Mouse (Mus musculus): ENCODE data around the gene Ywhah.
"Not testable (repeated sequence)": the region's sequence is repeated elsewhere in the genome, so short reads cannot be mapped to it uniquely, and the experiment has no call there.

Ywhah gene

GRCm38 (mm10) chr5:33011132-33012106, 7.2 kb upstream of the Ywhah start:
- no peak for DNase-seq (ENCODE audit: extremely low read depth, low read depth)

- DNase-seq (ENCODE audit: extremely low read depth, low read depth) = no peak
Measured at GRCm38 (mm10) chr5:33014096-33014495, 4.5 kb upstream of the Ywhah start.

- DNase-seq (ENCODE audit: extremely low read depth, low read depth) = no peak
Measured at GRCm38 (mm10) chr5:33015579-33015978, 3.0 kb upstream of the Ywhah start.

GRCm38 (mm10) chr5:33018189-33018560, 441 bp upstream of the Ywhah start:
- DNase-seq (ENCODE audit: extremely low read depth, low read depth) = peak; percentile 59

DNA sequence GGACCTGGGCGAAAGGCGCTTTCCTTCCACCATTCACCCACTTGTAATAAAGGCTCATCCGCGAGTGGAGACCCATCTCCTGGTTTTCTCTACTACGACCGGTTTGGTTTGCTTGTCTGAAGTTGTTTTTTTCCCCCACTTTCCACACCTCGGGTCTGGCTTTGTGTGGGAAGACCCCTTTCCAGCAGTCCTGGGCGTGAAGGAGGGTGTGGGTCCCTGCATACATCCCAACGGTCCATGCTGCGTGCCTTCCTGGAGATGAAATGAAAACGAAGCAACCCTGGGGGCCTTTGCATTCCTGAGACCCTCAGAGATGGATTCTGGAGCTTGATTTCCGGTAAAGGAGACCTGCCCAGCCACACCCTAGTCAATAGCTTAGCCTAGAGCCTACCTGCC, 808 bp downstream of the Ywhah start:
- DNase-seq (ENCODE audit: extremely low read depth, low read depth) = peak; percentile 38

DNA sequence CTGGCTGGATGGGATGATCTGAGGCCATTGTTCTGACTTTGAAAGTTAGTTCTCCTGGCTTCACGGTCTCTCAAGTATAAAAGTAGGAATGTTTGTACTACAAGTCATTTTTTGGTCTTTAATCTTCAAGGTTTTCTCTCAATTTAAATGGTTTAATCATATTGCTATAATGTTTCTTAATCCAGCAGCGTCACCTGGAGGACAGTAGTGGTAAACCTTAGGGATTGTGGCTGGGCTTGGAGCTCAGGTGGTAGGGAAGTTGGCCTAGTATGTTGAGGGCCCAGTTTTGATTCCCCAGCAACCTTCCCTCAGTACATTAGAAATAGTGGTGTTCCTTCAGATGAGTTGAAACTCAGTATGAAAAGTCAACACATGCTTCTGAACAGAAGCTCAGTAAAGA, 3.0 kb downstream of the Ywhah start:
- no peak for DNase-seq (ENCODE audit: extremely low read depth, low read depth)

- no peak for DNase-seq (ENCODE audit: extremely low read depth, low read depth)
Measured at GRCm38 (mm10) chr5:33023337-33023736, 4.7 kb downstream of the Ywhah start.

- no peak for DNase-seq (ENCODE audit: extremely low read depth, low read depth)
Measured at GRCm38 (mm10) chr5:33024474-33024873, 5.9 kb downstream of the Ywhah start.

DNA sequence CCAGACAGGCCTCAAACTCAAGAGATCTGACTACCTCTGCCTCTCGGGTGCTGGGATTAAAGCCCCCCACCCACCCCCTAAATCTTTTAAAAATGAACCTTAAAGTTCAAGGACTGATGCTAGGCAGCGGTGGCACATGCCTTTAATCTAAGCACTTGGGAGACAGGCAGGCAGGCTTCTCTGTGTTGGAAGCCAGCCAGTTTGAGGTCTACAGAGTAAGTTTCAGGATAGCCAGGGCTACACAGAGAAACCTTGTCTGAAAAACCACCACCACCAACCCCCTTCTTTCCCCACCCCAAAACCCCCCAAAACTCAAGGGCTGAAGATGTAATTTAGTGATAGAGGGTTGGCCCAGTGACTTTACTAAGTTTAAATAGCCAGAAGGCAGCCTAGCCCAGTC, 10.0 kb downstream of the Ywhah start:
- no peak for DNase-seq (ENCODE audit: extremely low read depth, low read depth)

DNA sequence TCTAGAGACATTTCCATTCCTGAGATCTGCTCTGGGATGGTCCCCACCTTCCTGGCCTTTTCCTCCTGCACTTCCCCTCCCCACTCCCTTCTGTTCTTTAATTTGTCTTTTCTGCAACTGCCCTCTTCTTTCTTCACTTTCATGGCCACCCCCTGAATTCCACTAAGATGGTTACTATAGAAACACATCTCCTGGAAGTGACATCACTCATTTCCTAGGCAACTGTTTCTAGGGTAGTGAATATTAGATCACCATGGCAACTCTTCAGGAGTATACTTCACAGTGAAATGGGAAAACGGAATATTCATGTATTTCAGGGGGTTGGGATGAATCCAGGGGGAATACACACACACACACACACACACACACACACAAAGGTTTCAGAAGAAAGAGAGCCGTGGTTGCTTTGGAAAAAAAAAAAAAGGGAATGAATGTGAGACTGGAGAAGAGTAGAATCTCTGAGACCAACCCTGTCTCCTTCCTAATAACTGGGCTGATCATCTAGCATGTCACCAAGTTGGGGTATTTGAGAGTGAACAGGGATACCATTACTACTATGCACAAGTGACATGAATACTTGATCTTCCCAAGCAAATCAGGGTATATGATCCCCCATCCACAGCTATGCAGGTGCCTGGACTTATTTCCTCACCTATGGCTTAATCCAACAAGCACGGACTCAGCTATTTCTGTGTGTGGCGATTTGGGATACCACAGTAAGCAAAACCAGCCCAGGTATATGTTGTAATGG, 12.0 kb downstream of the Ywhah start:
- DNase-seq (ENCODE audit: extremely low read depth, low read depth) = no peak

- DNase-seq (ENCODE audit: extremely low read depth, low read depth) = no peak
Measured at GRCm38 (mm10) chr5:33032036-33032773, 13.6 kb downstream of the Ywhah start.

DNA sequence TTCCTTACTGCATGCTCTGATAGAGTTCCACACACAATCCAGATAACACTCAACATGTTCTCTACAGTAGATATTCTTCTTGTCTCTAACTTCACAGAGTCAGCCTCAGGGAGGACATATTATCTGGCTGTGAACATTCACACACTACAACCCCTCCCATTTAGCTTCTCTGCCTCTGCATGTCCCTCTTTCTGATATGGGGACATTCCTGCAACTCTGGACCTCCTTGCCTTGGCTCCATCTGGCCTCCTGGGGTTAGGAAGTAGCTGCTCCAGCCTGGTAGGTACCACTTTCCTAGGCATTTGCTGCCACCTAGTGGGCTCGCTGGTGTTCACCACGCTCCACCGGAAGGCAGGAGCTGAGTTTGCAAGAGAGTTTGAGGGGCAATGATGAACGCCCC, 14.5 kb downstream of the Ywhah start:
- DNase-seq (ENCODE audit: extremely low read depth, low read depth) = peak; percentile 78

DNA sequence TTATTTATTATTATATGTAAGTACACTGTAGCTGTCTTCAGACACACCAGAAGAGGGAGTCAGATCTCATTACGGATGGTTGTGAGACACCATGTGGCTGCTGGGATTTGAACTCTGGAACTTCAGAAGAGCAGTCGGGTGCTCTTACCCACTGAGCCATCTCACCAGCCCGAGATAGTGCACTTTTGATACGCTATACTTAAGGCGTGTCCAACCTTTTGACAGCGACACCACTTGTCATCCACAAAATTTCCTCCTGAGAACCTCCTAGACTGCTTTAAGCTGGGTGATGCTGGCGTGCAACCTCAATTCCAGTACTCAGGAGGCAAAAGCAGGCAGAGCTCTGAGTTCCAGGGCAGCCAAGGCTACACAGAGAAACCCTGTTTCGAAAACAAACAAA, 15.0 kb downstream of the Ywhah start:
- DNase-seq (ENCODE audit: extremely low read depth, low read depth) = not testable (repeated sequence)

DNA sequence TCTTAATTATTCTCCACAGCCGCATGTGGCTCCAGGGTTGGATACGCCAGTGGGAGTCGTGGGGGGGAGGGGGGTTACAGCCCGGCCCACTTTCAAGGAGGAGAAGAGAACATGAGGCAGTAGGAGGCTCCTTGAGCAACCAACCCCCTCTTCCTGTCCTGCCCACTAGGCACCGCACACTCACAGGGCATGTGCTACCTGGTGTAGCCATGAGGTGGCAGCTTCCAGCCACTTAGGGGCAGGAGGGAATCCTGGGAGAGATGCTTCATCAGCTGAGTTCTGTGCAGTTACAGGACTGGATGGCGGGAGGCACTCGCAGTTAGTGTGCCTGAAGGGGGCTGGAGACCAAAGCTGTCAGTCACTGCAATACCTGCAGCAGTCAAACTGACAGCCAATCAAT, 15.5 kb downstream of the Ywhah start:
- no peak for DNase-seq (ENCODE audit: extremely low read depth, low read depth)

DNA sequence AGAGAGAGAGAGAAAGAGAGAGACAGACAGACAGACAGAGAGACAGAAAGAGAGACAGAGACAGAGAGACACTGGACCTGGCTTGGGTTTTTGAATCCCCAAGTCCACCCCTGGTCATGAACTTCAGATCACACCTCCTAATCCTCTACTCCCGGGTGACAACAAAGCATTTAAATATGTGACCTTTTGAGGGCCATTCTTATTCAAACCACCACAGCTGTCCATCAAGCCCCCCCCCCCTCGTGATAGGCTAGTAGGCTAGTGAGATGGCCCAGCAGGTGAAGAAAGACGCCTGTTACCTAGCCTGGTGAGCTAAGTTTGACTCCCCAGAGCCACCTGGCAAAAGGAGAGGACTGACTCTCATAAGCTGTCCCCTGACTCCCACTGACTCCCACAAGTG, 16.3 kb downstream of the Ywhah start:
- no peak for DNase-seq (ENCODE audit: extremely low read depth, low read depth)

- DNase-seq (ENCODE audit: extremely low read depth, low read depth) = peak; percentile 36
Measured at GRCm38 (mm10) chr5:33038656-33039509, 20.3 kb downstream of the Ywhah start.

- DNase-seq (ENCODE audit: extremely low read depth, low read depth) = peak; percentile 56
Measured at GRCm38 (mm10) chr5:33039510-33039911, 20.9 kb downstream of the Ywhah start.

DNA sequence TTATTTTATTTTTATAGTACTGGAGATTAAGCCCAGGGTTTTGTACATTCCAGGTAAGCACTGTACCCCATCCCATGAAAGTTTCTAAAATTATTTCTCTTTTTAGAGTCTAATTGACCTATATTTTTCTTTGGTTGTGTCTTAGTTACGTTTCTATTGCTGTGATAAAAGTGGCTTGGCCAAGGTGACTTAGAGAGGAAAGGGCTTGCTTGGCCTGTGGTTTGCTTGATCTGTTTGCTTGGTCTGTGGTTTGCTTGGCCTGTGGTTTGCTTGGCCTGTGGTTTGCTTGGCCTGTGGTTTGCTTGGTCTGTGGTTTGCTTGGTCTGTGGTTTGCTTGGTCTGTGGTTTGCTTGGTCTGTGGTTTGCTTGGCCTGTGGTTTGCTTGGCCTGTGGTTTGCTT, 22.1 kb downstream of the Ywhah start:
- not testable (repeated sequence) for DNase-seq (ENCODE audit: extremely low read depth, low read depth)

DNA sequence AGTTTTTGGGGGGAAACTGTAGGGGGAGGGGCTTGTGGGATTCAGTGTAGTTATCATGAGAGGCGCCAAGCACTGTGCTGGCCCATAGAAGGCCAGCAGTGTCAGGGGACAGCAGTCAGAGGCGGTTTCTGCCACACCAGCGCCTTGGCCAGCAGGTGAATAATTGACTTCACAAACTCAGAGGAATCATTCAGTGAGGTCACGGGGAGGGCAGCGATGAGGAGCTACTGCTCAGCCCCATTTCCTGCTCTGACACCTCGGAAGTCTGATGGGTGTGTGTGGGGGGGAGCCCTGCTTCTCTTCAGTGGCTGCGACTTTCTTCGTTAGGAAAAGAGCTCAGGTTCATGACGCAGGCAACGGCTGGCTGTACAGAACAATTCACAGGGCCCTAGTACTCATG, 24.8 kb downstream of the Ywhah start:
- no peak for DNase-seq (ENCODE audit: extremely low read depth, low read depth)

GRCm38 (mm10) chr5:33044636-33045315, 26.2 kb downstream of the Ywhah start:
- DNase-seq (ENCODE audit: extremely low read depth, low read depth) = no peak
